Mouse (Mus musculus) fibroblast of lung, adult 2 months (primary cell): ENCODE data around the gene Alox12b.
A peak's percentile ranks its signal among the peaks of the same experiment; 100 is the strongest.

Source experiments
- DNase-seq: peaks from one replicate; pipeline ENCODE4 v3.0.0-alpha.2; 2011; ENCODE audit warnings: low read depth

Gene Alox12b

DNA sequence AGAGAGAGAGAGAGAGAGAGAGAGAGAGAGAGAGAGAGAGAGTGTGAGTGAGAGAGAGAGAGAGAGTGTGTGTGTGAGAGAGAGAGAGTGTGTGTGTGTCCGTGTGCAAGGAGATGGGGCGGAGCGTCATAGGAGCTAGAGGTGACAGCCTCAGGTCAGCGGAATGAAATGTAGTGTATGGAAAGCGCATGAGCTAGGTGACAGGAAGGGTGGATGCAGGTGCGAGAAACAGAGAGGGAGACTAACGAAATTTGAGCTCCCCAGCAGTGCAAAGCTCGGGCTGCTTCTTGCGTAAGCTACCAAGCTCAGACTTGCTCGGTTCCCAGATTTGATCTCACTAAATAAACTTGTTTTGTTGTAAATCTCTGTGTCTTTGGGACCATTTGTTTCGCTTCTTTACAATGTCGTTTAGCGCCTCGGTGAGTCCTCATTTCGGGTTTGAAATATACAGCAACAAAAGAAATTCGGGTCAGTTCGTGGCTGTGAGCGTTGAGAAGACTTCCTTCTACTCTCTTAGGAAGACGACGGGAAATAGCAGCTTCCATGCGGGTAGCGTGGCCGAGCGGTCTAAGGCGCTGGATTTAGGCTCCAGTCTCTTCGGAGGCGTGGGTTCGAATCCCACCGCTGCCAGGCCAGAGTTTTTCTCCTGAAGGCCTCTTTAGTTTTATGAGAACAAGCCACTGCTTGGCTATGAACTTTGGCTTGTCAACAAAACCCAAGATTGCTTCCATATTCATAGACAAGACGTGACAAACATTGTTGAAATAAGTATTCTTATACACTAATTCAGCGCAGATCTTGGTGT, 32.9 kb upstream of the Alox12b start:
- DNase-seq: peak; percentile 82

DNA sequence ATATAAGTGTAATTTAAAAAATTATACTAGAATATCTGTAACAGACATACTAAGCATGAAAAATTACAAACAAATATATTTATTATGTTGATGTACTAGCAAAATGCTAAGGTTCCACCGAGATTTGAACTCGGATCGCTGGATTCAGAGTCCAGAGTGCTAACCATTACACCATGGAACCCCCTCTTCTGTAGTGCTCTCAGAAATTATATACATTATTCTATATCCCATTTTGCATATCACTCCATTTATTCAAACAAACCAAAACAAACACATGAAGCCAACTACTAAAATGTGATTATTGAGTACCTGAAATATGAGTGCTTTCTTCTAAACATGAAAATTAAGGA, 32.3 kb upstream of the Alox12b start:
- DNase-seq: no peak

DNA sequence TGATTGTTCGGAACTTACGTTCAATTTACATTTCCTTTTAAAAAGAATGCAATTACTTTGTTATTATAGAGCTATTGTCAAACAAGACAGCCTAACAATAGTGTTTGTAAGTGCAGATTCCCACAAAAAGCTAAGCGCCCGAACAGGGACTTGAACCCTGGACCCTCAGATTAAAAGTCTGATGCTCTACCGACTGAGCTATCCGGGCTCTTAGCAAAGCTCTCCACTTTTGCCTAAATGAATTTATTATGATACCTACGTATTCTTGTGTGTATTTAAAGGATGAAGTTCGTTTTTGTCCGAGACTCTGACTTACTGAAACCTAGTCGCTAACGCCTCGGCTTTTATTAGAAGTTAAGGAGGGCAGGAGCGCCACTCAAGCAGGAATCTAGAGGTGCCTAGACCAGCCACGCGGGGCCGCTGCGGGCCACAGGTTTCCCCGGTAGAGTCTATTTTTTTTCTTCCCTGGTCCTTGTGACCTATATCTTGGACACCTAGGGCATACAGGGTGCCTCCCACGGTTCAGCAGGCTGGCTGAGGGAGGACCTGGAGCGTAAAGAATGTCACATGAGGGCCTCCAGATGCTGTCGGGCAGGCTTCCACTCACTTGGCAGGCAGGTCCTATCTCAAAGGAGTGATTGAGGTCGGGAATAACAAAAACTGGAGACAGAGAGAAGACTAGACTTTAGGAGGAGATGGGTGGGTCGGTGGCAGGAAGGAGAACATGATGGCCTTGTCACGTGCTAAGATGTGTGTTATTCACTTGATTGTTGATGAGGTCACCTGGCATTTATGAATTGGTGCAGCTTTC, 31.5 kb upstream of the Alox12b start:
- DNase-seq: peak; percentile 87

DNA sequence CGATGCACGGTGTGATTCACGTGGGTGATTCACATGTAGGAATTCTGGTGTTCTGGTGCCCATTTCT, 31.1 kb upstream of the Alox12b start, which contains the start of gene Aloxe3:
Gene Aloxe3 (plus strand): TSS at position 45 of the 67 bp plus-strand sequence.
- DNase-seq: no peak

DNA sequence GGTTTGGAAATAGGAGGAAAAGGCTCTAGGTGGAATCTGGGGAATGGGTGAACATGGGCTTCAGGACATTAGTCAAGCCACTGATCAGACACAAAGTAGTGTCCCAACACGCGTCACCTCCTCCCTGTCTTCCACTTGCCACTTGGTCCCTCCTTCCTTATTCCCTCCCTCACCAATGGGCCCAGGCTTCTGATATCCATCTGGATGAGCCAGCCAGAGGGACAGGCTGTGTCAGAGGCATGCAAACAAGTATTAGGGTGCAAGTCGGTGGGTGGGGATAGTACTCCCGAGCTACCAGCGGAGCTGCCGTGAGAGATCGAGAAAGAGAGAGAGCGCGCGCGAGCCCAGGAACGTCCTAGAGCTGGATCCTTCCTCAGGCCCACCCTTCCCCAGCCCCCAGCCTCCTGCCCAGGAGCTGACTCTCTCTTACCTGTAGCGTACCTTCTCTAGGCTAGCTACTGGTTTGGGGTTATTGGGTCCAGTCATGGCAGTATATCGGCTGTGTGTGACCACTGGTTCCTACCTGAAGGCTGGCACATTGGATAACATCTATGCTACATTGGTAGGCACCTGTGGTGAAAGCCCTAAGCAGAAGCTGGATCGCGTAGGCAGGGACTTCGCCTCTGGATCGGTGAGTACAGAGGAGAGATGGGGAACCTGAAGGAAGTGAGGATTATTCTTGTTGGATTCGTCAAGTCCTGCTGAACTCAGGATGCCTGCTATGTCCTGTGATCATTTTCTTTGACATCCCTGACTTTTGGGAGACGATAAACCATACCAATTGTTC, 30.7 kb upstream of the Alox12b start:
- DNase-seq: no peak

DNA sequence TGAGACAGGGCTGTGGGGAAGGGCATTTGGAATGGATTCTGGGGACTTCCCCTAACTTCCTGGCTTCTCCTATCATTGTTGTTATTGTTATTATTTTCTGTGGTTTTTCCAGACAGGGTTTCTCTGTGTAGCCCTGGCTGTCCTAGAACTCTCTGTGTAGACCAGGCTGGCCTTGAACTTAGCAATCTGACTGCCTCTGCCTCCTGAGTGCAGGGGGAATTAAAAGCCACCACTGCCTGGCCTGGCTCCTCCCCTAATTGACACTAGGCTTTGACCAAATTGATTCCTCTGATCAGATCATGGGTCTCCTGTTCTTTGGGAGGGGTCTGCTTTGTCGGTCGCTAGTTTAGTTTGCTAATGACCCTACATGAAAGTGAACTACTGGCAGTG, 30.1 kb upstream of the Alox12b start:
- DNase-seq: no peak

DNA sequence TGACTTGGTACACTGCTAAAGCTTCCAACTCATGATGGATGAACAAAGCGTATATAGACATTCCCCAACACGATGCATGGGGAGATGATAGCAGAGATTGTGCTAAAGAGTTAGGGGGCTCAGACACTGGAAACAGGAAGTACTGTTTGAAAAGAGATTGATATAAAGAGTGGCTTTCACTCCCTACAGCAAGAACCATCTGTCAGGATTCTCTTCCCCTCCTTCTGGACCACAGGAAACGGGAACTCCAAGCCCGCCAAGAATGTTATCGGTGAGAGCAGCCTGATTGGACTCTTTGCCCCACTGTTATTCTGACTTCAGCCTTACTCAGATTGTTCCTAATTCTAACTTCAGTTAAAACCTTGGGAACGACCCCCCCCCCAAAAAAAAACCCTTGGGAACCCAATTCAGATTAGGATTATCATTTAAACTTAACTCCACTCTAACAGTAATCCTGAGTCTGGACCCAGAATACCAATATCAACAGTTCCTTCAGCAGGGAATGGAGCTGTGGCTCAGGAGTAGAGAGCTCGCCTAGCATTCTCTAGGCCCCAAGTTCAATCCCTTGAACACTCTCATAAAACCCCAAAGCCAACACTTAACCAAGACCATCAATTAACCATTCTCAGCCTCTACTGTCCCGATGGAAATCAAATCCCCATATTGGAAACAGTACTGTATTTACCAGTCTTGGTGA, 28.2 kb upstream of the Alox12b start:
- DNase-seq: no peak

DNA sequence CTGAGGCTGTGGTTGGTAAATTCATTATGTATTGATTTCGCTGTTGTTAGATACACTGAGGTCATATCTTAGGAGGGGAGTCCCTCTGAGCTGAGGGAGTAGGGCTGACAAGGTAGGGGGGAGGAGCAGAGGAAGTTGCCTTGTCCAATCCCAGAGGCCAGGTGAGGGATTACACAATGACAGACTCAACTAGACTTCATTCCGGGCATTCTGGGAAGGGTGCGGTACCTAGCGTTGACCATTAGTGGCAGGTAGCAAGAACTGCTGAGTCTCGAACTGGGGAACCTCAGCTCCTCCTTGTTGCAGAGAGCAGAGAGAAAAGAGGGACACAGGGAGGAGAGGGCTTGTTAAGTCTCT, 23.2 kb upstream of the Alox12b start:
- DNase-seq: no peak

DNA sequence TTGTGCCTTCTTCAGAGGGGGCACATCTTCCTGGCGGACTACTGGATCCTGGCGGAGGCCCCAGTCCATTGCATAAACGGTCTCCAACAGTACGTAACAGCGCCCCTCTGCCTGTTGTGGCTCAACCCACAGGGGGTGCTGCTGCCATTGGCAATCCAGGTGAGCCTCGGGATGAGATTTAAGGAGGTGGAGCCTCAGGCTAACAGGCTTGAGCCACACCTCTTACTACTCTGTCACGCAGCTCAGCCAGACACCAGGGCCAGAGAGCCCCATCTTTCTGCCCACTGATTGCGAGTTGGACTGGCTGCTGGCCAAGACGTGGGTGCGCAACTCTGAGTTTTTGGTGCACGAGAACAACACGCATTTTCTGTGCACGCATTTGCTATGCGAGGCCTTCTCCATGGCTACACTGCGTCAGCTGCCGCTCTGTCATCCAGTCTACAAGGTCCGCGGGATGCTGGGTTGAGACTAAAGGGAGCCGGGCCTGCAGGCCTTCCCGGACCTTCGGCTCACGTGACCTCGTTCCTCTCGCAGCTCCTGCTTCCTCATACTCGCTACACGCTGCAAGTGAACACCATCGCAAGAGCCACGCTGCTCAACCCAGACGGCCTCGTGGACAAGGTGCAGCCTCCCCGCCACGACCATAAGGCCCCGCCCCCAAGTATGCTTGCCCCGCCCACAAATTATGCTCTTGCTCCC, 22.7 kb upstream of the Alox12b start:
- no peak for DNase-seq

DNA sequence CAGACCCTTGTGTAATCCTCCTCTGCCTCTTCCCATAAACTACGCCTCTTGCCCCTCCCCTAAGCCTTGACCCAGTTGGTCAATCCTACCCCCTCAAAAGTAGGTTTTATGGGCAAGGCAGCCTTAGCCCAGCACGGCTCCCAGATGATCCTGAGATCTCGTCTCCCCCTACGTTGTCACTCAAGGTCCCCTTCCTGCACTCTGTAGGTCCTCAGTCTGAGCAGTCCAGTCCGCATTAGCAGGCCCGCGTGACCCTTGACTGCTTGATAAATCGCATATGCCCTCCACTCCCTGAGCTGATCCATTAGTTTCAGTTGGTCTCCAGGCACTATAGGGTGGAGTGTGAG, 22.2 kb upstream of the Alox12b start:
- no peak for DNase-seq

DNA sequence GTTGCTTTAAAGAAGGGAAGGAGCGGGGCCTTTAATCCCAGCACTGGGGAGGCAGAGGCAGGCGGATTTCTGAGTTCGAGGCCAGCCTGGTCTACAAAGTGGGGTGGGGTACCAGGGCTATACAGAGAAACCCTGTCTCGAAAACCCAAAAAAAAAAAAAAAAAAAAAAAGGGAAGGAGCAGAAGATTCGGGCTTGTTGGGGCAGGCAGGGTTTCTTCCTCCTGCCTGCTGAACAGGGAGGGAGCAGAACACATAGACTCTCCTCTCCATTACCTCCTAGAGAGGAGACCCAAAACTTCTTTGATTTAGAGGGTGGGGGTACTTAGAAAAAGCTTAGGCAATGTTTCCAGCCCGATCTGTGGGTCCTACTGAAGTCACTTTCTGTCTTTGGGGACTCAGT, 21.4 kb upstream of the Alox12b start:
- DNase-seq: no peak

DNA sequence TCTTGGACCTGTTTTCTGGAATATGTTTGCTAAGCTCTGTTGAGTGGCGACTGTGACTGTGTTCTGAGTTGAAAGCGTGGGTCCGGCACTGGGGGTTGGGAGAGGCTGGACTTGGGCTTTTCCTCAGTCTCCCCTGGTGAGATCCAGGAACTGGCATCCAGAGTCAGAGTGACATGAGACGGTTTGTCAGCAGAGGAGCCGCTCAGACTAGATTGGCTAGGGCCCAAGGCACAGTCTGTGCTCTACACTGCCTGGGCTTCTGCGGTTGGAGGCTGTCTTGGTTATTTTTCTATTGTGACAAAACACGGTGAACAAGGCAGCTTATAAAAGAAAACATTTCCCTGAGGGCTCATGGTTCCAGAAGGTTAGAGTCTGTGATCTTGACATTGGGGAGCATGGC, 9.2 kb upstream of the Alox12b start:
- DNase-seq: no peak

DNA sequence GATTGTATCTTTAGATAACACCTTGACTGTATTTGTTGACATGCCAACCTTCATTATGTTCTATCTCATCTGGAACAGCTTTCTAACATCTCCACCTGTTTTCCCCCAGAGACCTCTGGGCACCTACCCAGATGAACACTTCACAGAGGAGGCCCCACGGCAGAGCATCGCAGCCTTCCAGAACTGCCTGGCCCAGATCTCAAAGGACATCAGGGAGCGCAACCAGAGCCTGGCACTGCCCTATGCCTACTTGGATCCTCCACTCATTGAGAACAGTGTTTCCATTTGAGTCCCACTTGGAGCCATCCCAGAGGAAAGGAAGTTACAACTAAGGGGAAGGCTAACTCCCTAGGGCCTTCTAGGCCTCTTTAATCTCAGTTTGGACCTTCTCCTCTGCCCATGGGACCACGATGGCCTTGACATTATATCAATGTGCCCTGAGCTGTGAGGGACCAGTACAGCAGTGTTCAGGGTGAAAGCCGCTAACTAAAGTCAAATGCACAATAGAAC, 8.3 kb upstream of the Alox12b start:
- DNase-seq: no peak

DNA sequence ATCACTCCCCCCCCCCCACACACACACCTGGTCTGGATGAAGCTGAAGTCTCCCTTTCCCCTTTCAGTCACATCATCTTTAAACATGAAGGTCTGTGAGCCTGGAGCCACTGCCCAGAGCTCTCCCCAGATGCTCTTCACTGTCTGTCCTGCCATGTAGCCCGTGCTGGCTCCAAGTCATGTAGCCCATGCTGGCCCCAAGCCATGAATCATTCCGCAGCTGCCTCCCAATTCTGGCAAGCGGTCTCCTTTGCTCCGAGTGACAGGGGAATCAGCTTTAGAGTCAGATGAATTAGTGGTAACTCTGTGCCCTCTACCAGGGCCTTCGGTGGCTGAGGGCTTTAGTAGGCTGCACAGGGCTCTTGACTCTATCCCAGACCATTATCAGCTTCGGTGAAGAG, 7.1 kb upstream of the Alox12b start:
- DNase-seq: no peak

DNA sequence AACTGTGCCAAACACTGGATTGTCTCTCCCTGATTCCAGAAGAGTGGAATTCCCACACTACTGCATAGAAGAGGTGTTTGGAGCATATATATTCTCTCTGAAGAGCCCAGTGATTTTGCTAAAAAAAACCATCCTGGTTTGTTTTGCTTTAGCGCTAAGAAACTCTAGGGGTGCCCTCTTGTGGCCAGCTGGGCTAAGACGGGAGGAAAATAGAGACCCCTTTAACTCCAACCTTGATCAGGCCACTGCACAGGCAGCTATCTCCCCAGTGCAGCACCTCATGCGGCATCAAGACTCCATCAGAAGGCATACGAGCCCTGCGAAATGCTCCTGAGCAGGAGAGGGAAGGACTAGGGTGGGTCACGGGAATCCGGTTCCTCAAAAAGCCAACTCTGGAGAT, 6.3 kb upstream of the Alox12b start:
- no peak for DNase-seq

DNA sequence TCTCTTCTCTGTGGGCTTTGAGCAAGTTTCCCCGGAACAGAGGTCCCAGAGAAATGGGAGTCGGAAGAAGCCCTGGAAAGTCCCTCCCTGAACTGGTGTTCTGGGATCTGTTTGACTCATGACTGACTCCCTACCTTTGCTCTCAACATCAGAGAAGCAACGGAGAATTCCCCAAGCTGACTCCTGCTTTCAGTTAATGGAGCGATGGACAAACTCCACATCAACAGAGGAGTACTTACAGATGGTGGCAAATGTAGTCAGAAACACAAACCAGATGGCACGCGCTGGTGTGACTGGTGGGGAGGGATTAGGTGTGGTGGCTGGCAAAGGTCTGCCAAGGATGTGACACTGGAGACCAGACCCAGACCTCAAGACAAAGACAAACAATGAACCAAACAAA, 5.8 kb upstream of the Alox12b start:
- DNase-seq: no peak

DNA sequence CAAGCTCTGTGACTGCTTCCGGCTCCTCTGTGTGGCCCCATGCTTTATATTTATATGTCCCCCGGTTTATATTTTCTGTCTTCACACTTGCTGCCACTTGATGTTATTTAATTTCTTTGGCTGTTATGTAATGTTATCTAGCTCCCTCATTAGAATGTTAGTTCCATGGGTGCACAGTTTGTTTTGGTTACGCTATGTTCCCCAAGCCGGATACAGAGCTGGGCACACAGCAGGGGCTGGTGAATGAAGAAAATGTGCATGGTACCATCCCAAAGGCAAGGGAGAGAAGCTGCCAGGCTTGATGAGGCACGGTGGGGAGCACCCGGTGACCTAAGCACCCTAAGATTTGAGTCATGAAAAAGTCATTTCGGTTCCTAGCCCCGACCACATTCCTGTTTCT, 3.0 kb upstream of the Alox12b start:
- no peak for DNase-seq

DNA sequence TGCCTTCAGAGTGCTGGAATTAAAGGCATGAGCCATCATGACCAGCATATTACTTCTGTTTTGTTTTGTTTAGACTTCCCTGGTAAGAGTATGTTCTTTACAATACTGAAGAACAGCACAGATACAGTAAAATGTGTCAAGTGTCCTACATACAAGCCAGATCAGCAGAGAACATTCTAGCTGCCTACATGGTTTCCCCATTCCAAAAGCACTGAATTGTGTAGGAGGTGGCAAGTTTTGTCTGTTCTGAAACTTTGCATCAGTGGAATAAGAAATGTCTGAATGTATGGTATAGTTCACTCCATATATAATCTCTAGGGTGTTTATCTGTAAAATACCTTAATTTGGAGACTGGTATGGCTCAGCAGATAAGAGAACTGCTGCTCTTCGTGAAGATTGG, 1.4 kb upstream of the Alox12b start:
- no peak for DNase-seq

DNA sequence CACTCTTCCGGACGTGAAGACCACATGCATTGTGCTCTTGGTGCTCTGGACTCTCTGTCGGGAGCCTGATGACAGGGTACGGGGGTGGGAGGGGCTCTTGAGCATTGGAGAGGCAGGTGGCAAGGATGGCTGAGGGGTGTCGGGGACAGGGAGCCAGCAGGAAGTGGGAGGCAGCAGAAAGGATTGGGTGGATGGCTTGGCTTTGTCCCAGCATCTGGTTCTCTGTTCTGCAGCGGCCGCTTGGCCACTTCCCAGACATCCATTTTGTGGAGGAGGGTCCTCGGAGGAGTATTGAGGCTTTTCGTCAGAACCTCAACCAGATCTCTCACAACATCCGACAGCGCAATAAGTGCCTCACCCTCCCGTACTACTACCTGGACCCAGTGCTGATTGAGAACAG, 12.5 kb downstream of the Alox12b start:
- no peak for DNase-seq

DNA sequence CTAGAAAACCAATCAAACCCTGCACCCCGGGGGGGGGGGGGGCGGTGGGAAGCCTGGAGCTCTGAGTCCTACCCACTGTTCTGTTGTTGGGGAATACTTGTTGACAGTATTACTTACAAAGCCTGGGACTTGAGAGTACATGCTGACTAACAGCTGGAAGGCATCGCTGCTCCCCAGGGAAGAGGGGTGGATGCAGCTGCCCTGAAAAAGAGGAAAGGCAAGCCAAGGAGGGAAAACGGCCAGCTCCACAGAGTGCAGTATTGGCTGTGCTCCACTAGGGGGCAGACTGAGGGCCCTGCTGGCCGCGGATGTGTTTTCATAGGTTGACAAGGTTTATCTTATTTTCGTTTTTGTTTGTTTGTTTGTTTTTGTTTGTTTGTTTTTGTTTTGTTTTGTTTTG, 14.8 kb downstream of the Alox12b start:
- DNase-seq: peak; percentile 27

DNA sequence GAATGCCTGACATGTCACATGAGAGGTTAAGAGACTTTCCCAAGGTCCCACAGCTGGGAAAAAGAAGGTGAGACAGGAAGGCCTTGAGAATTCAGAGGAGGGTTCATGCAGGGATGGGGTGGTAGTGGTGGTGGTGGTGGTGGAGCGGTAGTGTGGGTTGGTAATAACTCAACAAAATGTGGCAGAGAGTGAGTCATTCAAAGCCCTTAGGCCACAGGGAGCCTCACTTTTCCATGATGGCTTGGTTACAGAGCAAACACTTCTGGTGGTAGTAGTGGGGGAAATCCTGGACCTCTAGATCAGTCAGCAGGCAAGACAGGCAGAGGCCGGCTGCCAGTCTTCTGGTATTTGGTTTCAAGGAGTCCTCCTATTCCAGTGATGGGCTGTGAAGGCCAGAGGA, 15.8 kb downstream of the Alox12b start:
- DNase-seq: no peak

DNA sequence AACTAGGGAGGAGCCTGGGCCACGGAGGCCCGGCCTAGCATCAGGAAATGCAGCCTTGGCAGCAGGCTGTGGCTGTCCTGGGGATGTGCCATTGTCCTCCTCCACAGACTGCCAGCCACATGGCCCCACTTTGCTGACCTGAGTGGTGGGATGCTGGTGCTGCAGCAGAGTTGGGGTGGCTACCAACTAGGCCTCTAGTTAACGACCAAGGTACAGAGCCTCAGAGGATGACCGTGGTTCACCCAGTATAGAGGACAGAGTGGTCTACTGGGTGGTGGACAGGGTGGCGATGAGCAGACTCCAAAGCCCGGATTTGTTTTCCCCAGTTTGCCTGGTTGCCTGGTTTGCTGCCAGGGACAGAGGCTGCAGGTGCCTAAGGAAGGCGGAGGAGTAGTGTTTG, 17.9 kb downstream of the Alox12b start:
- DNase-seq: no peak
